Mouse (Mus musculus): Measurements from ENCODE around the gene Gm20695.
"Not testable (repeated sequence)": the region's sequence is repeated elsewhere in the genome, so short reads cannot be mapped to it uniquely, and the experiment has no call there.

Gene Gm20695

DNA sequence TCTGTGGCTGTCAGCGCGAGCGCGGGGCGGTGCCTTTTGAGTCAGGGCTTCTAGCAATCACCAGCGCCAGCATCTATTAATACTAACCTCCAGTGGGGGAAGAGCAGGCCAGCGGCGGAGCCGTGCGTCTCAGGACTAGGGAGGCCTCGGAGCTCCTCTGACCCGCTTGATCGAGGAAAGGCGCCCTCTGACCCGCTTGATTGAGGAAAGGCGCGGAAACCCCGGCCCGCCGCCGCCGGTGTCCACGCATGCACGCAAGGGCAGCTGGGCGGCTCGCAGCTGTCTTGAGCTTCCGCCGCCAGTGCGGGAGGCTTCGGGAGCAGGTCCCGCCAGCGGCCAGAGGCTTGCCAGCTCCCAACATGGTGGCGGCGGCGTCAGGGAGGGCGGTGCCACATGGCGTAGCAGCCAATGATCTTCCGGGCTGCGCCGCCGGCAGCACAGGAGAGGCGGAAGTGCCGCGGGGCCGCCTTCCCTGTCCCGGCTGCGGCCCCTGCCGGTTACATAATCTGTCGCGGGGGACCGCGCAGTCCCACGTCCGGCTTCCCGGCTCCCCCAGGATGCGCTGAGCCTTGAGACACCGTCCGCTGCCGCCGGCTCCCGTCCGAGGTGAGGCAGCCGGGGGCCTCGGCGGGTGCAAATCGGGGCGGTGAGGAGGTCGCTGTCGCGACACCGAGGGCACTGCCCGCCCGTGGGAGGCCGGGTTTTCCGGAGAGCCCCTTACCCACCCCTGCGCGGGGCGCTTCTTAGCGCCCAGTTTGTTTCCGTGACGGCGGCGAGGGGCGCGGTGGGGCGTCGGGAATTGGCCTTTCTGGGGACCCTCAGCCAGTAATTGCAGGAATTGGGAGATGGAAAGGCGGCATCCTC lies at the start of gene Gm20695, which contains the start of gene Zfp597:
Gene Gm20695, plus strand, starts transcription at position 448 of the 864 bp plus-strand sequence.
Gene Zfp597, minus strand, starts transcription at position 361 of the 864 bp plus-strand sequence.
- DNase-seq (ENCODE audit: low read depth) = peak; percentile 96

DNA sequence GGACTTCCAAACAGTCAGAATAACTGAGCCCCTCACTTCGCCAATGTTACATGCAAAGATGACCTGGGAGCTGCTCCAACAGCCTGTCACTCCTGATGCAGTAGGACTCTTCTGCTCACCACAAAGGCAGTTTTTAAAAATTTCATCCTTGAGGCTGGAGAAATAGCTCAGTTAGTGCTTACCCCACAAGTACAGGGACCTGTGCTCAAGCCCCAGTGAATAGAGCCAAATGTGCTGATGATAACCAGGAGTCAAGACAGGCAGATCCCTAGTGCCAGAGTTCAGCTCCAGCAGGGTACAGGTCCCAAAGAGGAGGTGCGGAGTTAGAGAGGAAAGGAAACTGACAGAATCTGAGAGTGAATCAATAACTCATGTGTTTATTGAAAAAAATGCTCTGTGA lies 49.0 kb upstream of the Gm20695 start:
- DNase-seq (ENCODE audit: low read depth) = no peak

DNA sequence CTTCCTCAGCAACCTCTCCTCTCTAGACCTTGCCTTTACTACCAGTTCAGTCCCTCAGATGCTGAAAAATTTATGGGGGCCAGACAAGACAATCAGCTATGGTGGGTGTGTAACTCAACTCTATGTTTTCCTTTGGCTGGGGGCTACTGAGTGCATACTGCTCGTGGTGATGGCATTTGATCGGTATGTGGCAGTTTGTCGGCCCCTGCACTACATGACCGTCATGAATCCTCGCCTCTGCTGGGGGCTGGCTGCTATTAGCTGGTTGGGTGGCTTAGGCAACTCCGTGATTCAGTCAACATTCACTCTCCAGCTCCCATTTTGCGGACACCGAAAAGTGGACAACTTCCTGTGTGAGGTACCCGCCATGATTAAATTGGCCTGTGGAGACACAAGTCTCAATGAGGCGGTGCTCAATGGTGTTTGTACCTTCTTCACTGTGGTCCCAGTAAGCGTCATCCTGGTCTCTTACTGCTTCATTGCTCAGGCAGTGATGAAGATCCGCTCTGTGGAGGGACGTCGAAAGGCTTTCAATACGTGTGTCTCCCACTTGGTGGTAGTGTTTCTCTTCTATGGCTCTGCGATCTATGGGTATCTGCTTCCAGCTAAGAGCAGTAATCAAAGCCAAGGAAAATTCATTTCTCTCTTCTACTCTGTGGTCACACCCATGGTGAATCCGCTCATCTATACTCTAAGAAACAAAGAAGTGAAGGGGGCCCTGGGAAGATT lies 45.1 kb upstream of the Gm20695 start:
- peak; percentile 64 for DNase-seq (ENCODE audit: low read depth)

DNA sequence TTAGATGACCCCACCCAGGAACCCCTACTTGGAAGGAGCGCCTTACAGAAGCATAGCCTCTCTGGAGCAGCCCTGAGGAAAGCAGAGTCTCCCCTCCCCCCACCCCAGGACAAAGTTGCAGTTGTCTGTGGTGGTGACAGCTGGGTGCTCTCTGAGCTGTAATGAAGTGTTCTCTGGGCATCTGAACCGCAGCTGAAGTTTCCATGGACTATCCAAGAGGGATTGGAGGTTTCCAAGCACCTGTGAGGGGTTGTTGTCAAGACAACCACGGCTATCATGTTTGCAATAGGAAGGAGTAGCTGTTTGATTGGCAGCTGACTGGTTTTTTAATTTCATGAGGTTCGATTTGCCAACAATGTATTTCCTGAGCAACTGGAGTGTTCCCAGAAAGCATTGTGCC lies 41.5 kb upstream of the Gm20695 start:
- DNase-seq (ENCODE audit: low read depth) = no peak

DNA sequence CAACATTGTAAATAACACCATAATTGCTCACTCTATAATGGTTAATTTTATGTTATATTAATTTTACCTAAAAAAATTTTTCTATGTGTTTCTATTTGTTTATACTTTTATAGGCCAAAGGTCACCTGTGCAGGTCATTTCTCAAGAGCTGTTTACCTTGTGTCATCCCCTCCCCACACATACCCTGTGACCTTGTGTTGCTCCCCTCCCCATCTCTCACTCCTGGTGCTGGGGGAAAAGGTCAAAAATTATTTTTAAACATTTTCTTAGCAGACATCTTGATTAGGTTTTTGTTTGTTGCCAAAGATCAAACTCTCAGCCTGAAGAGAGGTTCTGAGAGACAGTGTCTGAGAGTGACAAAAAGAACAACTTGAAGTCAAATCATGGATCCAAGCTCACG lies 40.7 kb upstream of the Gm20695 start:
- DNase-seq (ENCODE audit: low read depth) = no peak

DNA sequence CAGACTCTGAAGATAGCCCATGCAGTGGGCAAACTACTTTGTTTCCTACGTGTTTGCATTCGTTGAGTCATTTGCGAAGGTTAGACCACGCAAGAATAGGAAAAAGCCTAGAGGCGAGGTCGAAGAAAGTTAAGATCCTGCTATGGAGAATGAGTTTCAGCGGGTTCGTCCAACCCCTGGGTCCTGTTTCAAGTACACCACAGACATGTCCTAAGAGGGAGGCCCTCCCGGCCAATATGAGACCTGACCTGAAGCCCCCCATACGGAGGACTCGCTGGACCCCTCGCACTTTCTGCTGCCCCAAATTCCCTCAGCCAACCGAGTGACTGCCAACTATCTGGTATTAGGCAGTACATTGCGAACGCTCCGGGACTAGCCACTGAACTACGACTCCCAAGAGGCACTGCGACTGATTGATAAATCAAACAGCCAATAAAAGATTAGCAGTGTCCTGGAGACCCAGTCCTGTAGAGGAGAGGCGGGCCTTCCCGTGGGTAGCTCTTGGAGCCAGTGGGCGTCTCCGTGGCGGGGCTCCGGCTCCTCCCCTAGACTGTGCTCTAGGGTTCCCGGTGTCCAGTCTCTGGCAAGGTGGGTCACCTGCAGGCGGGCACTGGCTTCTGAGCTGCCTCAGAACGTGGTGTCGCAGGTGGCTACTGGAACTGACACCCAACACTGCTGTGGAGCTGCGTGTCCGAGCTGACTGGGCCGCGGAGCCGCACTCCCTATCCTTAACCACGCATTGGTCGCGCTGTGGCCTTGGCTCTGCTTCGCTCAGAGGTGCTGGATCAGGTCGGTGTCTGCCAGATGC lies 37.5 kb upstream of the Gm20695 start, which contains the start of gene Zfp174:
Gene Zfp174, plus strand, starts transcription at position 558 of the 808 bp plus-strand sequence.
- peak; percentile 96 for DNase-seq (ENCODE audit: low read depth)

DNA sequence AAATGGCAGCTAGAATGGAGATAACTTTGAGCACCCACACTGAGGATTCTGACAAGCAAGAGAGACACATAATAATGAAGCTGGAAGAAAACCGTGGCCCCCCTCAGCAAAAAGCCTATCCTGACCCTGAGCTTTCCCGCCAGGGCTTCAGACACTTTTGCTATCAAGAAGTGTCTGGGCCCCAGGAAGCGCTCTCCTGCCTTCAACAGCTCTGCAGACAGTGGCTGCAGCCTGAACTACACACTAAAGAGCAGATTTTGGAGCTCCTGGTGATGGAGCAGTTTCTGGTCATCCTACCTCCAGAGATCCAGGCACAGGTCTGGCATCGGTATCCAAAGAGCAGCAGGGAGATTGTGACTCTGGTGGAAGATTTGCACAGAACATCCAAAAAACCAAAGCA lies 36.6 kb upstream of the Gm20695 start:
- peak; percentile 28 for DNase-seq (ENCODE audit: low read depth)

DNA sequence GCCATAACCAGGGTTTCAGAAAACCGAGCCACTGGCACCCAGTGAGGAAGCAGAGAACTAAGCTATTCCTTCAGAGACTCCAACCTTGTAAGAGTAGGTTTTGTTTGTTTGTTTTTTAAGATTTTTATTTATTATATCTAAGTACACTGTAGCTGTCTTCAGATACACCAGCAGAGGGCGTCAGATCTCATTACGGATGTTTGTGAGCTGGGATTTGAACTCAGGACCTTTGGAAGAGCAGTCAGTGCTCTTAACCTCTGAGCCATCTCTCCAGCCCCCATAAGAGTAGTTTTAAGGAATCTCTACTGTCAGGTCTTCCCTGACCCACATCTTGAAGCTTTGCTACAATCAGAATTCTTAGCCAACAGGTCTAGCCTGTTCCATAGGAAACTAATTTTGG lies 36.0 kb upstream of the Gm20695 start:
- peak; percentile 49 for DNase-seq (ENCODE audit: low read depth)

DNA sequence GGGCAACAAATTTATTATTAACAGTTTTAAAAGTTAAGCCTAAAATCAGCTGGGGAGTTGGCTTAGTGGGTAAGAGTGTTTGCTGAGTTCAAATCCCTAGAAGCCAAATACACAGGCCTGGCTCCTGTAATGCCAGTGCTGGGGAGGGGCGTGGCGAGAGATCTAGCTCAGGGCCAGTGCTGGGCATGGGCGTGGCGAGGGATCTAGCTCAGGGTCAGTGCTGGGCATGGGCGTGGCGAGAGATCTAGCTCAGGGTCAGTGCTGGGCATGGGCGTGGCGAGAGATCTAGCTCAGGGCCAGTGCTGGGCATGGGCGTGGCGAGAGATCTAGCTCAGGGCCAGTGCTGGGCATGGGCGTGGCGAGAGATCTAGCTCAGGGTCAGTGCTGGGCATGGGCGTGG lies 33.1 kb upstream of the Gm20695 start:
- DNase-seq (ENCODE audit: low read depth) = not testable (repeated sequence)

DNA sequence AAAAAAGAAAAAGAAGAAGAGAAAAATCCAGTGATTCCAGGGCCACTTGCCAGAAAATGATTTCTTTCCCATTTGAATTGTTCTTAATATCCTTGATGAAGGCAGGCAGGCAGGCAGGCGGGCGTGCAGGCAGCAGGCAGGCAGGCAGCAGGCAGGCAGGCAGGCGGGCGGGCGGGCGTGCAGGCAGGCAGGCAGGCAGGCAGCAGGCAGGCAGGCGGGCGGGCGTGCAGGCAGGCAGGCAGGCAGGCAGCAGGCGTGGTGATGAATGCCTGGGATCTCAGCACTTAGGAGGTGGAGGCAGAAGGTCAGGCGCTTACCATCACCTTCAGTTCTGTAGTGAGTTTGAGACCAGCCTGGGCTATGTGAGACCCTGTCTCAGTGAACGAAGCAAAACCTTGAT lies 31.9 kb upstream of the Gm20695 start:
- no peak for DNase-seq (ENCODE audit: low read depth)

DNA sequence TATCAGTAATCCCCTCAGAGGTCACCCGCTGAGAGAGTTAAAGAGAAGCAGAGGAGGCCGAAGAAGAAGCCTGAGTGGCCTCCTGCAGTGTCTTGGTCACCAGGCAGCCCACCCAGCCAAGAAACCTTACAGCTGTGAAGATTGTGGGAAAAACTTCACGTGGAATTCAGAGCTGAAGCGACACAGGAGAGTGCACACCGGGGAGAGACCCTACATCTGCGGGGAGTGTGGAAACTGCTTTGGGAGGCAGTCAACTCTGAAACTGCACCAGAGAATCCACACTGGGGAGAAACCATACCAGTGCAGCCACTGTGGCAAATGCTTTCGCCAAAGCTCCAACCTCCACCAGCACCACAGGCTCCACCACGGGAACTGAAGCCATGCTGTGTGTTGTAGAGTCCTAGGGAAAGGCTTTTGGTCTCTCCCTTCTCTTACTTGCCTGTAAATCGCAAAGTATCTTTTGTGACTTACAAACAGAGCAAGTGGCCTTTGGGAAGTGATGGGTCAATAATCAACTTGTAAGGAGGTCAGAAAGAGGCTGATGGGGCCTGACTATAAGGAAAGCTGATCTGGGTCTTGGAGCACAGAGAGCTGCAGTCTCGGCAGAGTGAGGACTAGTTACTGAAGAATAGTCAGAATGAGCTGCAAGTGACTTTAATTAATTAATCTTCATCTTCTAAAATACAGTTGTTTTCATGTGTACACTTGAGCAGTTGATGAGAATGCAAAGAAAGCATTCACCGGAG lies 29.8 kb upstream of the Gm20695 start:
- DNase-seq (ENCODE audit: low read depth) = no peak

DNA sequence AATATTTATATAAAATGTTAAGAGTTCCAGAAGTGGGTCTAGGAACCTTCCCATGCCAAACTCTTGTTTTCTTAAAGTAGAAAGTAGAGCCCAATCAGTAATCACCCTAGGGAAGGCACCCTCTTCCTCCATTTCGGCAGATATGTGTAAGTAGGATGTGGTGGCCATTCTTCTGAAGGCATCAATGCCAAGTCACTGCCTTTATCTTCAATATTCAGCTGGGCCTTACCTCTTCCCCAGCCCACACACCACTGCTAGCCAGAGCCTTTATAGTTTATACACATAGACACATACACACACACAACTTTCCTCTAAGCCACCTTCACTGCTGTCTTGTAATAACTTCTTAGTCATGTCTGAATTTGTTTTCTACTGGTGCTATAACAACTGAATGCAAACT lies 28.7 kb upstream of the Gm20695 start:
- no peak for DNase-seq (ENCODE audit: low read depth)

DNA sequence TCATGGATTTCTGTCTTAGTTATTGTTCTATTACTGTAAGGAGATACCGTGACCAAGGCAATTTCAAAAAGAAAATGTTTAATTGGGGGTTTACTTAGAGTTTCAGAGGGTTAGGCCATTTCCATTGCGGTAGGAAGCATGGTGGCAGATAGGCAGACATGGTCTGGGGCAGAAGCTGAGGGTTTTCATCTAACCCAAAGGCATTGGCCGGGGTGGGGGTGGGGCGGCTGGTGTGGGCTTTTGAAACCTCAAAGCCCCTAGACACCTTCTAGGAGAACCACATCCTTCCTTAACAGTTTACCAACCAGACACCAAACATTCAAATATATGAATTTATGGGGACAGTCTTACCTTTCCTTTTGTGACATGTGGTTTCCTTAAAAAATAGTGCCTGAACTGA lies 25.2 kb upstream of the Gm20695 start:
- no peak for DNase-seq (ENCODE audit: low read depth)

DNA sequence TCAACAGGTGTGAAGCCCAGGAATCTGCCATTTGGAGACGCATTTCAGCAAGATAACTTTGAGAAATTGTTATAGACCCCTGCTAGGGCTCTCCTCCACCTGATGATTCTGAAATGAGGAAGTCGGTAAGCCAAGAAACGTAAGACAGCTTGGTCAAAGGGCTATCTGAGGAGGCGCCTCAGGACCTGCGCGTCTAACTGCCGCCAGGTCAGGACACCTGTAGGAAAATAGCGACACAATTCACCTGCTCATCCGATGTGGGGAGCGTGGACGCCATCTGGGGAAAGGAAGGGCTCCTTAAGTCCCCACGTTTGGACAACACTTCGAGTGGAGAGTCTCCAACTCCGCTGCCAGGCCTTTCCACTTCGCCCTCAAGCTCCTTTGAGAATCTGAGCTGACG lies 12.6 kb upstream of the Gm20695 start:
- no peak for DNase-seq (ENCODE audit: low read depth)

DNA sequence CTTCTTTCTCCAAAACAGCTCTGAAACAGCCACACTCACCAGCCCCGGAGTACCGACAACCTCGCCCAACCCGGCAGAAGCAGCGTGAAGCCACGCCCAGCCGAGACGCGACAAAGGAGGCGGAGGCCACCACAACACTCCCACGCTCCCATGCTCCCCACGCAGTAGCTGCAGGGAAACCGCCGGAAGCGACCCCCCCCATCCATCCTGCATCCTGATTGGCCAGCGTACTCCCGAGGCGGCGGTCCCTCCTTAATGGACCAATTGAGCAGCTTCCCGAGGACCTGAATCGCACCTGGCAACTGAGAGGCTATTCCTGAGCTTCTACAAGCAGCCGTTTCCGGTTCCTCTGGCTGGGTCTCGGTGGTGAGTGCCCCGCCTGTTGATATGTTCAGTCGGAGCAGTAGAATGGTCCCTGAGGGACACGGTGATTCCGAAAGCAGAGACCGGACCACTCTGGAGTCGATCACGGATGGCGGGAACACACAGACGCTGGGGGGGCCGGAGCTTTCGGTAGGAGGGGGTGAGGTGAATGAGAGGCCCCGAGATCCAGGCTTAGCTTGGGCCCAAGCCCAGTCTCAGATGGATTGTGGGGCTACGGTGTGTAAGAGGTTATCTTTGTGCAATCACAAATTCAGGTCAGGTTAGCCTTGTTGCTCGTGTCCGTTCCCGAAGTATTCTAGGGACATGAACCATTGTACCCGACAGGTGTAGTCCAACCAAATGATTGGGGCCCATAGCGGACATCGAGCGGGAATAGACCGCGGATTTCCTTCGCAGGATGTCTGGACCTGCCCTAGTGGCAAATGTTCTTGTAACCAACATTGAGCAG lies 12.0 kb upstream of the Gm20695 start, which contains the start of gene Naa60:
Gene Naa60, plus strand, starts transcription at position 160 of the 832 bp plus-strand sequence.
- DNase-seq (ENCODE audit: low read depth) = peak; percentile 92

DNA sequence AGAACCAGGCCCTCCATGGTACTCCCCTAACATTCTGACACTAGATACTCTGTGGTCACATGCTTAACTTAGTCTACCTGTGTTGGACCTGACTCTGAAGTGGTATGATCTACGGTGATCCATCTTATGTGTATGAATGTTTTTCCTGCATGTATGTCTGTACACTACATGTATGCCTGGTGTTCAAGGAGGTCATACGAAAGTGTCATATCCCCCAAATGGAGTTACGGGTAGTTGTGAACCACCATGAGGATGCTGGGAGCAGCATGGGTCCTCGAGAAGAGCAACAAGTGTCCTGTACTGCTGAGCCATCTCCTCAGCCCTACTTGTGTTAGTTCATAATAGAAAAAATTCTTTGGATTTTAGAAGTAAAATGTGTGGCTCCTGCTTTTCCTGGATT lies 8.1 kb upstream of the Gm20695 start:
- no peak for DNase-seq (ENCODE audit: low read depth)

DNA sequence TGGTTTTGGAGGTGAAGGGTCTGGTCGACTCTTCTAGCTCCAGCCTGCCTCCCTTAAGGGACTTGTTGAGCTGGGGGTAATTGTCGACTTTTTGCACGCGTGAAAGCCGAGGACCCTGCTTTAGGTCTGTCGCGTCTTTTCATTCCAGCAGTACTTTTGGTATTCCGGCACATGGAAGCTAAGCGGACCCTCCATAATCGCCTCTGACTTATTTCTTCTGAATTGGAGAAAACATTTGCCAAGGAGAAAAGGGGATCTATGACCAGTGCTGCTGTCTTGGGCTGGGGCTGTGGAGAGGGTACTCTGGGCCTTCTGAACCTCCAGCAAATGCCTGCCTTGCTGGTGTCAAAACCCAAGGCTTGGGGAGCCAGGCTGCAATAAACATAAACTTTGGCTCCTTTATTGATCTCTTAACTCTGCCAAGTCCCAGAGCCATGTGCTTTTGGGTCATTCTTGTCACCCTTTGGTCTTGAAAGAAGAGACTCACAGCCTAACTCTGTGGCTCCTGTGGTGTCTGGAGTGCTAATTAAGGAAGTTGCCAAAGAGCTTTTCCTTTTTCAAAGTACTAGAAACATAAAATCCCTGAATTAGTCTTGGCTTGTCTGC lies 720 bp downstream of the Gm20695 start:
- DNase-seq (ENCODE audit: low read depth) = peak; percentile 42

DNA sequence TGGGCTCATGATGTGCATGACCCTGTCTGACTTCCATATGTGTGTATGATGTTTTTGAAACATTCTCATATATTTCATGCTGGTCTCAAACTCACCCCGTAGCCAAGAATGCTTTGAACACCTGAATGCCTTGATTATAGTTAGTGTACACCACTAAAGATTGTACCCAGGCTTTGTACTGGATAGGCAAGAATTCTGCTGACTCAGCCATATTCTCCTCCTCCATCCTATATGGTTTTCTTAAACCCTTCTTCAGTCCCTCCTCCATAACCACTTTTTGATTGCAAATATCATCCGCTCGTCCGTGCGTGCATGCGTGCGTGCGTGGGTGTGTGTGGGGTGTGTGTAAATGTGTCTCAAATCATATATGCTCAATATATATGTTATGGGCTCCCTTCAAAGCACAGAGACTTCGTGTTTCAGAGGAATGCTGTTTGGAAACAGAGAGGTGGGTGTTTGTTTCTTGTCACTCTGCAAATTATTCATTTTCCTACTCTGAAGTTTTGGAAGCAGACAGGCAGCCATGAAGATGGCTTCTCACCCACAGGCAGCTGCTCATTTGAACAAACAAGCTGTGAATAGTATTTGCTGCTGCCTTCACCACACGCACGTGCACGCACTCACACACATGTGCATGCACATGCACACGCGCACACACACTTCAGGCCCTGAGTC lies 7.3 kb downstream of the Gm20695 start:
- no peak for DNase-seq (ENCODE audit: low read depth)

DNA sequence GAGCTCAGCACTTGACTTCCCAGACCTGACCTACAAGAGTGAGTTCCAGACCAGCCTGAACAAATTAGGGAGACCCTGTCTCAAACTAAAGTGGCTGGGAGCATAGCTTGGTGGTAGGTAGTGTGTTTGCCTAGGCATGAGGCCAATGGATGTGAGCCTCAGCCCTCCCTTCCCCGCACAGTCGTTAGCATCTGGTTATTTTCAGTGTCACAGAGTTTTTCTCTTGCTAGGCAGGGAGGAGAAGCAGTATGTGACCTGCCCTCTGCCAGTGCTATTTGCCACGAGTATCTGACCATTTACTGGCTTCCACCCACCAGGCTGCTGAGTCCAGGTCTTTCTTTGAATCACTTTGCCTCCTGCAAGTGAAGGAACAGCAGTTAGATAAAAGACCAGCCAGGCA lies 9.3 kb downstream of the Gm20695 start:
- no peak for DNase-seq (ENCODE audit: low read depth)
